Mouse (Mus musculus): ENCODE measurements around the gene Sun2. TPM values are rescaled to one million over a fixed set of nuclear protein-coding genes. Genes with fewer than 3 reads are reported as not detected.

Gene Sun2
- total and polyA plus RNA-seq, 2 experiments: 33.4 to 33.9 TPM

- Histone ChIP-seq H3K27ac (replicated peaks; ENCODE audit: insufficient read depth, low read depth, low read length) (peak within 1 kb of the TSS; percentile 95), H3K4me1 (ENCODE audit: control insufficient read depth, insufficient read depth, low read length) (peaks cover 43% of the 10 kb centered on the region), H3K4me3 (ENCODE audit: insufficient read depth, low read depth, low read length) (peak within 1 kb of the TSS; percentile 89), H3K27me3 (ENCODE audit: control insufficient read depth, insufficient read depth, low read length) (no peaks in the 10 kb centered on the region), H3K36me3 (ENCODE audit: control insufficient read depth, insufficient read depth, low read length) (no peaks in the 10 kb centered on the region), H3K9ac (ENCODE audit: low read depth, low read length) (peak within 1 kb of the TSS; percentile 97), H3K79me2 (ENCODE audit: control insufficient read depth, insufficient read depth, low read length) (peaks cover 26% of the 10 kb centered on the region)
- WGBS: under 1% methylated on average over 72 of the region's 72 CpGs
- DNase-seq (ENCODE audit: extremely low read depth, low read depth, low spot score): peak; percentile 80
- TF ChIP-seq CTCF (IDR thresholded peaks at IDR 0.05; ENCODE audit: low read depth, low read length): no peak
- peak; percentile 66 for TF ChIP-seq POLR2A (IDR thresholded peaks at IDR 0.05; ENCODE audit: extremely low read depth, insufficient read depth, low read length)
These were observed 54.6 kb downstream of the Sun2 start, which contains the start of gene Josd1 for GRCm38 (mm10) chr15:79687646-79688267. TSS of gene Josd1 (minus strand) at chr15:79687919.

- peak overlapping the region; percentile 97 for H3K9ac ChIP-seq (ENCODE audit: low read depth, low read length)
- TF ChIP-seq CTCF (IDR thresholded peaks at IDR 0.05; ENCODE audit: low read depth, low read length) (no peak), POLR2A (IDR thresholded peaks at IDR 0.05; ENCODE audit: extremely low read depth, insufficient read depth, low read length) (no peak)
- DNase-seq (ENCODE audit: extremely low read depth, low read depth, low spot score): peak; percentile 54
- WGBS: under 1% methylated on average over 32 of the region's 33 CpGs
- peaks cover 47% of the 10 kb centered on the region for H3K4me1 ChIP-seq (ENCODE audit: control insufficient read depth, insufficient read depth, low read length)
- H3K4me3 ChIP-seq (ENCODE audit: insufficient read depth, low read depth, low read length): peak overlapping the region; percentile 89
- no peaks in the 10 kb centered on the region for H3K27me3 ChIP-seq (ENCODE audit: control insufficient read depth, insufficient read depth, low read length)
- H3K27ac ChIP-seq (replicated peaks; ENCODE audit: insufficient read depth, low read depth, low read length): peak overlapping the region; percentile 90
- no peaks in the 10 kb centered on the region for H3K36me3 ChIP-seq (ENCODE audit: control insufficient read depth, insufficient read depth, low read length)
- peaks cover 24% of the 10 kb centered on the region for H3K79me2 ChIP-seq (ENCODE audit: control insufficient read depth, insufficient read depth, low read length)
These were observed 55.2 kb downstream of the Sun2 start for GRCm38 (mm10) chr15:79687175-79687574.

- H3K27me3 ChIP-seq (ENCODE audit: control insufficient read depth, insufficient read depth, low read length): no peaks in the 10 kb centered on the region
- WGBS: 4% methylated on average over 15 of the region's 15 CpGs
- DNase-seq (ENCODE audit: extremely low read depth, low read depth, low spot score): no peak
- no peak overlapping the region for H3K27ac ChIP-seq (replicated peaks; ENCODE audit: insufficient read depth, low read depth, low read length)
- peaks cover 24% of the 10 kb centered on the region for H3K79me2 ChIP-seq (ENCODE audit: control insufficient read depth, insufficient read depth, low read length)
- H3K36me3 ChIP-seq (ENCODE audit: control insufficient read depth, insufficient read depth, low read length): no peaks in the 10 kb centered on the region
- peak overlapping the region; percentile 38 for H3K9ac ChIP-seq (ENCODE audit: low read depth, low read length)
- no peak for TF ChIP-seq CTCF (IDR thresholded peaks at IDR 0.05; ENCODE audit: low read depth, low read length)
- TF ChIP-seq POLR2A (IDR thresholded peaks at IDR 0.05; ENCODE audit: extremely low read depth, insufficient read depth, low read length): no peak
- peaks cover 46% of the 10 kb centered on the region for H3K4me1 ChIP-seq (ENCODE audit: control insufficient read depth, insufficient read depth, low read length)
- H3K4me3 ChIP-seq (ENCODE audit: insufficient read depth, low read depth, low read length): peak overlapping the region; percentile 89
These were observed 56.1 kb downstream of the Sun2 start for GRCm38 (mm10) chr15:79686046-79686869.

GRCm38 (mm10) chr15:79685141-79685641, 57.1 kb downstream of the Sun2 start:
- no peaks in the 10 kb centered on the region for H3K27me3 ChIP-seq (ENCODE audit: control insufficient read depth, insufficient read depth, low read length)
- H3K9ac ChIP-seq (ENCODE audit: low read depth, low read length): peak overlapping the region; percentile 50; the same call in 1 of the 2 replicates
- H3K4me3 ChIP-seq (ENCODE audit: insufficient read depth, low read depth, low read length): peak overlapping the region; percentile 28
- no peaks in the 10 kb centered on the region for H3K36me3 ChIP-seq (ENCODE audit: control insufficient read depth, insufficient read depth, low read length)
- peak; percentile 76 for DNase-seq (ENCODE audit: extremely low read depth, low read depth, low spot score)
- peaks cover 46% of the 10 kb centered on the region for H3K4me1 ChIP-seq (ENCODE audit: control insufficient read depth, insufficient read depth, low read length)
- peak overlapping the region; percentile 45 for H3K27ac ChIP-seq (replicated peaks; ENCODE audit: insufficient read depth, low read depth, low read length)
- TF ChIP-seq POLR2A (IDR thresholded peaks at IDR 0.05; ENCODE audit: extremely low read depth, insufficient read depth, low read length) (no peak), CTCF (IDR thresholded peaks at IDR 0.05; ENCODE audit: low read depth, low read length) (no peak)
- peaks cover 28% of the 10 kb centered on the region; the same call in 1 of the 2 replicates for H3K79me2 ChIP-seq (ENCODE audit: control insufficient read depth, insufficient read depth, low read length)
- WGBS: 14% methylated on average over 6 of the region's 6 CpGs

- 34% methylated on average over 6 of the region's 6 CpGs for WGBS
- no peaks in the 10 kb centered on the region for H3K36me3 ChIP-seq (ENCODE audit: control insufficient read depth, insufficient read depth, low read length)
- peaks cover 46% of the 10 kb centered on the region for H3K4me1 ChIP-seq (ENCODE audit: control insufficient read depth, insufficient read depth, low read length)
- H3K9ac ChIP-seq (ENCODE audit: low read depth, low read length): no peak overlapping the region; the same call in 1 of the 2 replicates
- no peak for DNase-seq (ENCODE audit: extremely low read depth, low read depth, low spot score)
- peaks cover 30% of the 10 kb centered on the region; the same call in 1 of the 2 replicates for H3K79me2 ChIP-seq (ENCODE audit: control insufficient read depth, insufficient read depth, low read length)
- H3K4me3 ChIP-seq (ENCODE audit: insufficient read depth, low read depth, low read length): no peak overlapping the region; the same call in 1 of the 2 replicates
- no peaks in the 10 kb centered on the region for H3K27me3 ChIP-seq (ENCODE audit: control insufficient read depth, insufficient read depth, low read length)
- H3K27ac ChIP-seq (replicated peaks; ENCODE audit: insufficient read depth, low read depth, low read length): no peak overlapping the region; the same call in none of the 2 replicates
- TF ChIP-seq POLR2A (IDR thresholded peaks at IDR 0.05; ENCODE audit: extremely low read depth, insufficient read depth, low read length) (no peak), CTCF (IDR thresholded peaks at IDR 0.05; ENCODE audit: low read depth, low read length) (no peak)
These were observed 57.7 kb downstream of the Sun2 start for GRCm38 (mm10) chr15:79684616-79685015.

All from liver, adult 2 months (tissue).